Mouse (Mus musculus) retina, embryonic 14.5 days (tissue): ENCODE results near the gene Sec11a.
A peak's percentile ranks its signal among the peaks of the same experiment; 100 is the strongest.
"Not testable (repeated sequence)": the region's sequence is repeated elsewhere in the genome, so short reads cannot be mapped to it uniquely, and the experiment has no call there.

Source experiments
- DNase-seq: peaks from one replicate; pipeline ENCODE4 v3.0.0-alpha.2; 2015; ENCODE audit warnings: low spot score

Sec11a gene

DNA sequence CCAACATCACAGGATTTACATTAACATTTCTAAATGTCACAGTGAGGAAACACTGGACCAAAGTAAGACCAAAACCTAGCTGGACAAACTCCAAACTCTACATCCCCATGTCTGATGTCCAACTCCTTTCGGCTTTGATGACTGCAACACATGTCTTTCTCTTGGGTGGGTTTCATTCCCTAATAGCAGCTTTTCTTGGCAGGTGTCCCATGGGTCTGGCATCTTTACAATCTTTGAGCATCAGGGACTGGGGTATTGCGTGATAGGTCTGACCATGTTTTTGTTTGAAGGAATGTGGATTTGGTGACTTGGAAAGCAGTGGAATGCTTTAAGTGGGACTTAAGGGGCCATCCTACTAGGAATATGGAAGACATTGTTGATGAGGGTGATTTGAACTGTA is 9.3 kb upstream of the Sec11a start:
- DNase-seq = no peak

DNA sequence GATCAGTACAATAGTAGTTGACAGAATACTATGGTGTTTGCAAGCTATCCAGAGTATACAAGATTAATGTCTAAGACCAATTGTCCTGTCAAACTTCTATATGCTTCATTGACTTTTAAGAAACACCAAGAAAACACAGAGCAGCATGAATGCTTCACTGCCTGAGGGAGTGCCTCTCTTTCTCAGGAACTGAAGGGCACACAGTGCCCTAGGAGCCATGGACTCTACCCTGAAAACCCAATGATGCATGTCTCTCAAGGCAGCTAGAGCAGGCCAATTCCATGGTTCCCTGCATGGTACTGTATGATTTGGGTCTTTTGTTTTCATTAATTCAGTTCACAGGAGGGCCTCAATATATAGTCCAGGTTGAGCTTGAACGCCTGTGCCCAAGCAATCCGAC is 6.7 kb upstream of the Sec11a start:
- DNase-seq = no peak

DNA sequence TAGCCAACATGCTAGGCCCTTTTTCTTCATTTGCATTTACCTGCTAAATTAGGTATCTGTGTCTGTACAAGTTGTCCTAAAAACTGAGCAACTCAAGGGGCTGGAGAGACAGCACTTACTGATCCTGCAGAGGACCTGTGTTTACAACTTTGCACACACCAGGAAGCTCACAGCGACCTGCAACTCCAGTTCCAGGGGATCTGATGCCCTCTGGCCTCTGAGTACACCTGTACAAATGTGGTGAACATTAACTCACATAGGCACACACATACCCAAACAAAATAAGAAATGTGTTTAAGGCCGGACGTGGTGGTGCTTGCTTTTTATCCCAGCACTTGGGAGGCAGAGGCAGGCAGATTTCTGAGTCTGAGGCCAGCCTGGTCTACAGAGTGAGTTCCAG is 4.6 kb upstream of the Sec11a start:
- DNase-seq = no peak

DNA sequence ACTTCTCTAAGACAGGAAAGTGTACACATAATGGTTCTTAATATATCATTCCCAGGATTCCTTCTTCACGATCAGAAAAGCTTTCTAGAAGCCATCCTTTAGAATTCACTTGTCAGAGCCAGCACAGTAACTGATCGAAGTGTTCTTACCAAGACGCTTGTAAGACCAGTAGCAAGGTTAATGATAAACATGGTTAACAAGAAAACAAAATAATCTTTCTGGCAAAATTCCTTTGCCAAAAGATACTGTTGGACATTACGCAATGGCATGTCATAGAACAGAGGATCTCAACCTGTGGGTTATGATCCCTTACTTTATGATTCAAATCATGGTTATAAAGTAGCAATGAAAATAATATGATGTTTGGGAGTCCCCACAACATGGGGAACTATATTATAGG is 3.9 kb upstream of the Sec11a start:
- DNase-seq = no peak

DNA sequence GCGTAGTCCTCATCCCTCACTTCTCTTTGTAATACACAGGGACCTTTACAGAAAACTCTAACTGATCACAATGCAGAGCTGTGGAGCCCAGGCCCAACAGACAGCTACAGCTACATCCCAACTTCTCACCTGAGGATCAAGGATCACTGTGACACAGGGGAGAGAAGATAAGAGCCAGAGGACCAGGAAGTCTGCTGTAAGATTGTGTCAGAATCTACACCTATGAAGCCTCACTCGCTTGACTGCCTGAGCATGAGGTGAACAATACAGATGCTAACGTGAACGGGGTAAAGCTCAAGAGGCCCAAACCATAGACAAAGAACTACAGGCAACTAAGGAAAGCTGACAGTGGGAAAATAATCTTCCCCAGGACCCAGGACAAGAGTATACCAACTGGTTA is 7.8 kb downstream of the Sec11a start:
- DNase-seq = no peak

DNA sequence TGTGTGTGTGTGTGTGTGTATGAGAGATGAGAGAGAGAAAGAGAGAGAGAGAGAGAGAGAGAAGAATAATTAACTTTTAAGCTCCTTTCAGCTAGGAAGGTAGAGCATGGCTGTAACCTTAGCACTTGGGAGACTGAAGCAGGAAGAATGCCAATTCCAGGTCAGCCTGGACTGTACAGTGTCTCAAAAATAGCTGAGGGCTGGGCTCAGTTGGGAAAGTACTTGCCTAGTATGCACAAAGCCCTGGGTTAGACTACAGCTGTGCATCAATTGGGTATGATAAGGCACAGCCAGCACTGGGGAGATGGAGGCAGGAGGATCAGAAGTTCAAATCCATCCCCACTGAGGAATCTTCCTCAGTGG is 10.3 kb downstream of the Sec11a start:
- DNase-seq = not testable (repeated sequence)

GRCm38 (mm10) chr7:80936617-80937303 is 10.8 kb downstream of the Sec11a start:
- DNase-seq = not testable (repeated sequence)

GRCm38 (mm10) chr7:80935834-80936233 is 11.7 kb downstream of the Sec11a start:
- DNase-seq = no peak

- no peak for DNase-seq
These were observed 14.8 kb downstream of the Sec11a start for GRCm38 (mm10) chr7:80932777-80933176.

DNA sequence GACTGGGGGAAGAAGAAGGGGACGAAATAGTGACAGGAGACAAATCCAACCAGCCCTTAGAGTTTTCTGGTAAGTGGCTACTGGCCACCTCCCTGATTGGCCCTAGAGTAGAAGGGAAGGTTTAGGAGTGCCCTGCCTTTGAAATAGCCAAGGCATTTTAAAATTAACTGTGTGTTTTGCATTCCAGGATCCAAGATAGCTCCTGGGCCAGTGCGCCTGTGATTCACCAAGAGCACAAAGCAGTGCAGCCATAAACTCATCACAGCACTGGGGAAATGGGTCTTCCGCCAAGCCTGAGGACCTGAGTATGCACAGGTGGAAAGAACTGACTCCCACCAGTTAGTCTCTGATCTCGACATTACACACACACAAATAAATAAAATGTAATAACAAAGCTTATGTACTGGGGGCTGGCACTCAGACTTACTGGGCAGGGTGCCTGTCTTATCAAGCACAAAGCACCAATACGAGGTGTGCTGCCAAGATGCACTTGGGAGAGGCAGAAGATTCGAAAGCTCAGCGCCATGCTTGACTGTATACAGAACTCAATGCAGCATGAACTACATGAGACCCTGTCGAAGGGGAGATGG is 15.9 kb downstream of the Sec11a start:
- DNase-seq = no peak

DNA sequence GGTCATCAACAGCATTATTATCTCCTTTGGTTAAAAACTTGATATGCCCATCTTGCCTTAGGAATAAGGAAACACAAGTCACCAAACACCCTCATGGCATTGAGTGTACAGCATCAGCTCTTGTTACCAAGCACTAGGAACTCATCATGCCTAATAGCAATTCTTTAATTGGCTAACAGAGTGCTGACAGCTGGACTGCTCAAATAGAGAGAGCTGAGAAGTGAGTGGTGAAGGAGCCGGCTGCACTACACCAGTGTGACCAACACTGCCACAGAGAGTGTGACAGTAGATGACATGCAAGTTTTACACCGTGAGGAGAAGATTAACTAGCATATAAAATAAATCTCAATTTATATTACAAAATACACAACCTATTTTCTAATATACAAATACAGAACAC is 24.4 kb downstream of the Sec11a start:
- no peak for DNase-seq

DNA sequence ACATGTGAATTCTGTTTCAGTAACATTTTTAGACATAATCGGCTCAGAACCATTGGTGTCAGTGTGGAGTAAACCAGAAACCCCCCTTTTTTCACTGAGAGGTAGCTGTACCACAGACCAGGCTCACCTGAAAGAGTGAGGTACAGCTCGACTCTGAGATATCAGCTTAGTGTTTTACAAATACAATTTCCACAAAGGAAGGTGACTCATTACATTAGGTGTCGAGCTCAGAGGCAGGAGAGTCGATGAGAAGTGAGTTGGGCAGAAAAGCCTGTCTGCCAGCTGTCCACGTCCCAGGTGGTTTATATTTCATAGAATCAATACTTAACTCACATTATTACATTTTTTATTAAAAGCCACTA is 28.0 kb downstream of the Sec11a start:
- no peak for DNase-seq

DNA sequence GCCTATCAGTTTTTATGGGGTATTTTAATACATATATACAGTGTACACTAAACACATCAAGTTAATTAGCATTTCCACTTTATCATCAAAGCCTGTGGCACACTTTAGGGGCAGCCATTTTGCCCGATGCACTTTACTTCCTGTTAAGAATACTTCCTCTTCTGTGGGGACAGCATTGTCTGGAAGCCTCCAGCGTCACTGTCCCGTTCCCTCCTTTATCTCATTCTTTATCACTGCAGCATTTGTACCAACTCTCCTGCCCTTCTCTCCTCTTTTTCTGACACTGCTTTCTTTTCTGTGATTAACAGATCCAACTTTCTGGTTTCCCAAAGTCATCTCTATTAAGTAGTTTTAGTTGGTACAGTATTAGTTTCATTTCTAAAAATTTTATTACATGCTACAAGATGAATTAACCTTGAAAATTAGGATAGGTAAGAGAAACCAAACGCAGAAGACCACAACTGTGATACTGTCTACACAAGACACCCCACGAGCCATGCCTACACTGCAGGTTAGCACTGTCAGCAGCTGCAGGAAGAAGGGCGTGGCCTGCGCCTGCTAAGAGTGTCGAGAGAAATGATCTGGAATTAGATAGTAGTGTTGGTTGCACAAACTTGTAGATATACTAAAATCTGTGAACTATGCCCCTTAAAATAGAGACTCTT is 28.5 kb downstream of the Sec11a start:
- DNase-seq = no peak

DNA sequence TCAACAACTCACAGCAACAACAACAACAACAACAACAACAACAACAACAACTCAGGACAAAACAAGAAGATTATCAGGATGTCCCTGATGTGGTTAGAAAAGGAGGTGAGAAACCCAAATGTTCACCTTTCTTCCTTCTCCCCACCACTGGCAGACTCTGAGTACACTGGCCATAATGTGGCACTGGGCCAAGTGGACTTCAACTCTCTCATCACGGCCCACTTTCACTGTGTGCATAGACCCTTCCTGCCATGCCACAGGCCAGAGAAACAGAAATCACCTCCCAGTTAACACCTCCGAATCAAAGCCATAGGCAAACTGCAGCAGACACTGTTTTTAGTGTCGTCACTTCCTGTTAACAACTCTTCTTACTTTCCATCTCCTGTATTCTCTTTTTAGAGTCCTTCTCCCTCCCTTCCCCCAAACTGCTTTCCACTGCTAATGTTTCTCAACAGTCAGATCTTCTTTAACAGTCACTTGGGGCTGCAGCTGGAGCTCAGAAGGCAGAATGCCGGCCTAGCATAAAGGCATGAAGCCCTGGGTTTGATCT is 29.6 kb downstream of the Sec11a start:
- no peak for DNase-seq

- DNase-seq = no peak
These were observed 35.1 kb downstream of the Sec11a start for GRCm38 (mm10) chr7:80912496-80912895.

- no peak for DNase-seq
These were observed 36.5 kb downstream of the Sec11a start for GRCm38 (mm10) chr7:80911053-80911452.

DNA sequence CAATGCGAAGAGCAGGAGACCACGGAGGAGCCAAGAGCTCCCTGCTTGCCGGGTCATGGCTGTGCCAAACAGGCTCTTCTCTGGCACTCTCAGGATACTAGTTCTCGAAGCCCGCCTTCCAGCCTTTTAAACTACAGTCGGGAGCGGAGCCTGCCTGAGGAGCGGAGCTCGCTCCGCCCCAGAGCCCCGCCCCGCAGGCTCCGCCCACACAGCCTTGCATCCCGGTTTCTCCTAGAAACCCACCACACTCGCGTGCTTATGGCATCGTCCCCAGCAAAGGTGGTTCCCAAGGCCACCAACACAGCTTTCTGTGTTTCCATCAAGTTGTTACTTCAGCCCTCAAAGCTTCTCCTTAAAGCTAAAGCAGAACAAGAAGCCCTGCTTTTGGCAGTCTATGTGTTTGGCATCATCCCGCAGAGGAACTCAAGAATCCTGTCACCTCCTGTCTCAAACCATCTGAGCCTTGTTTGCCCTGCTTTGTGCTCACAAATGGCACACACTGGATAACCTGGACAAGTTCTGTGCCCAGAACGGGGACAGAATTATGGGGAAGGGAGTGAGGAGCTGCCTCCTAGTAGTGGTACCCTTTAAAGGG is 42.6 kb downstream of the Sec11a start, which contains the start of gene Nmb:
TSS of gene Nmb (minus strand) at position 156 of the 595 bp plus-strand sequence.
- DNase-seq = peak; percentile 77

DNA sequence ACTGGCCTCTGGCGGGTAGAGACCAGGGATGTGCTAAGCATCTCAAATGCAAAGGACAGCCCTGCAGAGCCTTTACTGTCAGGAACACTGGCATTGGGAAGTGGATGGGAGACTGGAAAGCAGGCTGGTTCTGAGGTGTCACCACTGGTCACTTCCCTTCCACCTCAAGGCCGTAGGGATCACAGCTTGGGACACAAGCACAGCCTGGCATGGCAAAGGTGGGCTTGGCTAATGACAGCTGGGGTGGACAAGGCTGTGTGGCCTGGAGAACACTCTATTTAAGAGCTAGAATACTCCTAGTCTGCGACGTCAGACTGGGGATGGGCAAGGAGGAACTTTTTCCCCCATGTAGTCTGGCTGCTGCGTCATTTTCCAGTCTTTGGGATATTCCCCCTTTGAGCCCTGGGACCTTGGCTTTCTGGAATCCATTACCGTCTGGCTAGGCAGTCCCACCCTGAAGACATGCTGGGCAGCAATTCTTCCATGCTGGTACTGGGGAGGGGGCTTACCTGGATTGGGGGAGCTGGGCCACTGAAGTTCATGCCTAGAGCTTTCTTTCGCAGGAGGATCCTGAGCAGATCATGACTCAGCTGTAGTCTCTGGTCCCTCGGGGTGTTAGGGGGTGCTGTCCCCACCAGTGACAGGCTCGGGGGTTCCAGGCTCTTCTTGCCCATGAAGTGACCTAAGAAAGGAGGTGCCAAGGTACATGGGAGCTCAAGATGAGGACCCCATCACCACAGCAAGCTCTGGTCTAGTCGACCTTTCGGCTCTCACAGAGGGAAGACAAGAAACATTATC is 43.8 kb downstream of the Sec11a start:
- DNase-seq = no peak

DNA sequence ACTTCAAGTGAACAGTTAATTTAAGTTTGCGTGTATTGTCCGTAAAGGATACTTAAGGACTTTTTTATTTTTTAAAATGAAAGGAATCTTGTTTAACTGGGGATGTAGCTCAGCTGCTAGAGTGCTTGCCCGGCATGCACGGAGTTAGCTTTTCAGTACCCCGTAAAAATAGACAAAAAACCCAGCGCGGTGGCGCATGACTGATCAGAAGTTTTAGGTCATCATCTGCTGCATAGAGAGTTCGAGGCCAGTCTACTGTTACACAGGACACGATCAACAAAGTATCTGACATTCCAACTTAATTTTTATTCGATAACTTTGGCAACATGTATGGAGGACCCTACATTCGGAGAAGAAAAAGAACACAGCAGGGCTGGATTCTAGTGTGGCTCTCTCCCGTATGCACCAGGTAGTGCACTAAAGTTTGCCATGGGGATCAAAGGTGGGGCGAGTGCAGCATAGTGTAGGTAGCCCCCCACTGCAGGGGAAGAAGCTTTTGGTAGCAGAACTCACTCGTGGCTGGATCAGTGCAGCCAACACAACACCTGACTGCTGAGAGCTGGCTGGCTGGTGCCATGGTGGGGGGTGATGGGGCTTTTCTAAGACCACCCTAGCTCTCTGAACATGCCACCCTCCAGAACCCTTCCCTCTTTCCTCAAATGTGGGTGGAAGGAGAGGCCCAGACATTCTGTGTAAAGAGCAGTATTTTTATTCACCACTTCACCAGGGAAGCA is 45.9 kb downstream of the Sec11a start:
- DNase-seq = no peak

DNA sequence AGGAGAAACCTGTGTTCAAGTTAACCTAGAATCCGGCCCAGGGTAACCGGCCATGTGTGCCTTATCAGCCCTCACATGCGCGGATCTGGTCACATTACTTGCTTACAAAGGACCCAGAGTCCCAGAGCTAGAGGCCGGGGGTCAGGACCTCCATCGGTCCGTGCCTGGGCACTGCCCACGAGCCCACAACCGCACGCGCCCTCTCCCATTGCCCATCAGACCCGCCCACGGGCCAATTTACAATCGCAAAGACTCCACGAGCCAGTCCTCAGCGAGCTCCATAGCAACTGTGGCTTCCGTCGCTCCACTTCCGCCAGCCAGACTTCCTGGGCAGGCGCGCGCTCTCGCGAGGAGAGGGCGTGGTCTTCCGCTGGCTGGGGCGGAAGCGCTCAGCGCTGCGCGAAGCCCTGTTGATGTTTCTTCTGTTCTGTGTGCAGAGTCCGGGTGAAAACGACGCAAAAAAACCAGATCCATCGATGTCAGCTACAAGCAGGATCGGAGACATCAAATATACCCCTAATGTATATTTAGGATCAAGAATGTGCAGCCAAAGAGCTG is 46.6 kb downstream of the Sec11a start, which contains the start of gene Wdr73:
TSS of gene Wdr73 (minus strand) at position 326 of the 558 bp plus-strand sequence.
- DNase-seq = peak; percentile 94

GRCm38 (mm10) chr7:80897721-80898120 is 49.9 kb downstream of the Sec11a start:
- DNase-seq = no peak
